Mouse (Mus musculus) E14TG2a.4 (cell line): ENCODE measurements at regions not wholly inside any gene's neighbourhood (a gene's known extent, or its start where the extent isn't known, plus 50 kb on each side); places are given as distances from the start of the nearest gene placed in this dataset.
A peak's percentile ranks its signal among the peaks of the same experiment; 100 is the strongest.

Source experiments
- H3K27me3 ChIP-seq: 2 replicates; pipeline ENCODE4 v1.6.1; 2014; ENCODE audit warnings: low read length, control low read depth; ENCODE audit not compliant: insufficient read depth
- H3K36me3 ChIP-seq: 2 replicates; pipeline ENCODE4 v1.6.1; 2014; ENCODE audit warnings: low read length, control low read depth; ENCODE audit not compliant: insufficient read depth
- H3K4me1 ChIP-seq: replicated peaks from 2 replicates; pipeline ENCODE4 v1.6.1; 2014; ENCODE audit warnings: low read depth, low read length, control low read depth
- H3K4me3 ChIP-seq: replicated peaks from 2 replicates; pipeline ENCODE4 v1.5.1; 2014; ENCODE audit warnings: mild to moderate bottlenecking, low read length
- H3K9me3 ChIP-seq: 2 replicates; pipeline ENCODE4 v1.6.1; 2014; ENCODE audit warnings: low read length, control low read depth
- CTCF ChIP-seq: conservative IDR thresholded peaks from 2 replicates; pipeline ENCODE4 v1.5.1; 2014; ENCODE audit warnings: low read length
- NANOG ChIP-seq: IDR thresholded peaks from 2 replicates; pipeline ENCODE4 v1.6.1; 2014; ENCODE audit warnings: borderline replicate concordance, low read length, mixed read lengths
- POU5F1 ChIP-seq: IDR thresholded peaks from 2 replicates; pipeline ENCODE4 v1.6.1; 2014; ENCODE audit warnings: low read length, borderline replicate concordance

DNA sequence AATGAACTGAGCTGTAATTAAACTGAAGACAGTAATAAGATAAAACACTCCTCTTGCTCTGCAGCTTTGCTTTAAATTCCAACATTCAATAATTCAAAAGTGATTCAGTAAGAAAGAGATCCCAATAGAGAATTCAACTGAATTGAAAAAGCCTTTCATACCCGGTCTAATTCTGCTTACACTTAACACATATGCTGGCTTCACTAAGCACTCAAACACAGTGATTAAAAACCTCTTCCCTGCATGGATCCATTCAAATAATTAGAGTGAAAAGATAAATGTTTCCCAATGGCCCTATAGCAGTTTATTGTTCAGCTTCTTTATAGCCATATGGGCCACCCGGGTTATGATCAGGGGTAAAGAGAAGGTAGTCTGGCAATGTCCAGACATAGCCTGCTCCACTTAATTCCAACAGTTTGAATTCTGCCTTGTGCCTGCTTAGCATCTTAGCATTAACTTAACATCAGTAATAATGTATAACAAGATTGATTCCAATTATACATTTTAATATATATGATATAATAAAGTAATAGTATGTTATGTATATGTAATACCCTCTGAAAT is 659.9 kb upstream of the Kcnd2 start:
- H3K27me3 ChIP-seq = no peaks in the 10 kb centered on the region

DNA sequence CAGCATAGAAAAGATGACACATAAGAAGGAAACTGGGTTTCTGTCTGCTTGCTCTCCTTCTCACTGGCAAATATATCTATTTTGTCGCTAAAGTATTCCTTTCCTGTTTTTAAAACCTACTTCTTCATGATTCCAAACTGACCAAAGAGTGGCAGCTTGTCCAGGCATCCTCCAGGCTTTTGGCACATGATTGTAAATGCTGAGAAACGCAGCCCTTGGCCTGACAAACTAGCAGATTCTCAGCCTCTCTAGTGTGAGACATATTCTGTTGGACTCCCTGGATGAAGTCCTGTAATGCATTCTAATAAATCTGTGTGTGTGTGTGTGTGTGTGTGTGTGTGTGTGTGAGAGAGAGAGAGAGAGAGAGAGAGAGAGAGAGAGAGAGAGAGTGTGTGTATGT is 642.7 kb upstream of the Kcnd2 start:
- H3K36me3 ChIP-seq = no peaks in the 10 kb centered on the region
- H3K9me3 ChIP-seq = no peaks in the 10 kb centered on the region

More for the DNA sequence above, 659.9 kb upstream of the Kcnd2 start:
- Histone ChIP-seq H3K36me3 (no peaks in the 10 kb centered on the region), H3K4me3 (no peak overlapping the region), H3K4me1 (no peaks in the 10 kb centered on the region), H3K9me3 (peaks cover 16% of the 10 kb centered on the region)
- TF ChIP-seq POU5F1 (no peak), NANOG (no peak), CTCF (no peak)

DNA sequence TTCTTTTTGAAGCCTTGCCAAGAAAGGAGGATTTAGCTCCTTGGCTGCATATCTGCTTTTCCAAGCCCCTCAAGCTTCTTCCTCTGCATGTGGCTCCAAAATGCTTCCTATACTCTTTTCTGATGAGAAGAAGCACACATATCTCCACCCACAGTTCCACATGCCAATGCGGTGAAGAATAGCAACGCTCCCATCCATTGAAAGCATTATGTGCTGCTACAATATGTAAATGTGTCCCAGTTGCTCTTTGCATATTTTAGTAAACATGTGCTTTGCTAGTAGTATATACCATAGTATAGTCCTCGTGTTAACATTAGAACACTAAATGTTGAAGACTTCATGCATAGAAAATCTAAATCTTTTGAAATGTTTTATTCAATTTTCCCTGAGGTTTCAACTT is 640.6 kb upstream of the Kcnd2 start:
- H3K36me3 ChIP-seq = no peaks in the 10 kb centered on the region
- H3K4me3 ChIP-seq = no peak overlapping the region
- H3K27me3 ChIP-seq = no peaks in the 10 kb centered on the region
- TF ChIP-seq POU5F1 (no peak), NANOG (no peak), CTCF (no peak)
- no peaks in the 10 kb centered on the region for H3K4me1 ChIP-seq
- no peaks in the 10 kb centered on the region for H3K9me3 ChIP-seq

More for the DNA sequence above, 642.7 kb upstream of the Kcnd2 start:
- no peak overlapping the region for H3K4me3 ChIP-seq
- no peaks in the 10 kb centered on the region for H3K4me1 ChIP-seq
- no peaks in the 10 kb centered on the region for H3K27me3 ChIP-seq
- TF ChIP-seq NANOG (no peak), POU5F1 (no peak), CTCF (no peak)

DNA sequence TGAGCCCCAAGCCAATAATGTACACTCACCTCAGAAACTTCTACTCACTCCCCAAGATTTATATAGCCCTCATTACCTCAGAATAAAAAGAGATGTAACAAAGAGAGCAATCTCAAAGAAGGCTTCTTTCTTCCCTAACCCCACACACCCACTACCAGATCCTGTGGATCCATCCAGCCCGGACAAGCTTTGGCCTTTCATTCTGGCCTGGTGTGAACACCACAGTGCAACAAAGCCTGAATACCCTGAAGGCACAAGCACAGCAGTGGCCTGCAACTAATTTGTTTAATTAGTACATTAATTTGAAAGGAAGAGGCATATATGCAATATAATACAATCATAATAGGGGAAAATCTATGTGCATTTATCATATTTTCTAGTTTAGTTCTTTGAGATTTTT is 616.5 kb upstream of the Kcnd2 start:
- Histone ChIP-seq H3K27me3 (no peaks in the 10 kb centered on the region), H3K9me3 (no peaks in the 10 kb centered on the region), H3K4me3 (no peak overlapping the region), H3K36me3 (no peaks in the 10 kb centered on the region), H3K4me1 (no peaks in the 10 kb centered on the region)
- TF ChIP-seq CTCF (no peak), NANOG (no peak), POU5F1 (no peak)

DNA sequence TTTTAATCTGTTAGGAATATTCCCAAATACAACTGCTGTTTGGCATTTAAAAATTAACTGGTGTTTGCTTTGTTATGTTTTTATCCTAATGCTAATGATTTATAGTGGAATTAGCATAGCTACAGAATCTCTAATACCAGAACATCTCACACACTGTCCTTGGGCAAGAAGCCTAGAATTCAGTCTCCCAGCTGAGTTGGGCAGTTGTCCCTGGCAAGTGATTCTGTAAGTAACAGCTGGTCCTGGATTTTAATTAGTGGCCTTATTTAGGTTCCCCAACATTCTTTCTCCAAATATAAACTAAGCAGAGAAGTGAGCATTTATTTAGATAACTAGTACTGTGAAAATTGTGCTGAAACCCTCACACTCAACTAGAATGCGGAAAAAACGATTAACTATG is 611.1 kb upstream of the Kcnd2 start:
- Histone ChIP-seq H3K9me3 (peaks cover 13% of the 10 kb centered on the region; the same call in 1 of the 2 replicates), H3K27me3 (no peaks in the 10 kb centered on the region)

DNA sequence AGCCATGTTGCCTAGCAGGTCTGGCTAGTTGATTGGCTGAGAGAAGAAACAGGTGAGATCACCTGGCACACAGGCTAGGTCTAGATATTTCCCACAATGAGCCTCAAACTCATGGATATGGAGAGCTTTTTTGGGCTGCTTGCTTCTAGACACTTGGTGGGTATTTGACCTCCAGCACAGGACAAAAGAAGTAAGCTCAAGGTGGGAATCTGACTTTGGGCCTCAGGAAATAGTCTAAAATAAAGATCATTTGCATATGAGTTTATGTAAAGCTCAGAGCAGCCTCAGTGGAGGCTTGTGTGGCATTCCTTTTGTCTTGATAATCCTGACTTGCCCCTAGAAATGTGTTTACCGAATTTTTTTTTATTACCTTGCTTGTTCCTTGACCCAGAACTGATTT is 594.8 kb upstream of the Kcnd2 start:
- Histone ChIP-seq H3K36me3 (no peaks in the 10 kb centered on the region), H3K4me3 (no peak overlapping the region), H3K9me3 (peaks cover 31% of the 10 kb centered on the region), H3K4me1 (no peaks in the 10 kb centered on the region), H3K27me3 (no peaks in the 10 kb centered on the region)
- TF ChIP-seq POU5F1 (no peak), NANOG (no peak), CTCF (no peak)

More for the DNA sequence above, 611.1 kb upstream of the Kcnd2 start:
- no peak for TF ChIP-seq POU5F1
- no peak for TF ChIP-seq NANOG
- TF ChIP-seq CTCF = no peak
- H3K4me1 ChIP-seq = no peaks in the 10 kb centered on the region
- no peak overlapping the region for H3K4me3 ChIP-seq
- no peaks in the 10 kb centered on the region for H3K36me3 ChIP-seq

DNA sequence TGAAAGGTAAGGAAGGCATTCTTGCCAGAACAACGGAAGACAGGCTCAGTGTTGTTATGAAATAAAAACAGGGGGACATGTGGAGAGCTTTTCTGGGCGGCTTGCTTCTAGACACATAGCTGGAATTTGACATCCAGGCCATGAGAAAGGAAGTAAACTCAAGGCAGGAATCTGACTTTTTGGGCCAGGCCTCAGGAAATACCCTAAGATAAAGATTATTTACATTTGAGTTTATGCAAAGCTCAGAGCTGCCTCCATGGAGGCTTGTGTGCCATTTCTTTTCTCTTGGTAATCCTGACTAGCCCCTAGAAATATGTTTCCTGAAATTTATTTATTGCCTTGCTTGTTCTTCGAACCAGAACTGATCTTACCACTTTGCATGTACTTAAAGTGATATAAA is 588.9 kb upstream of the Kcnd2 start:
- TF ChIP-seq CTCF (no peak), POU5F1 (no peak), NANOG (no peak)

DNA sequence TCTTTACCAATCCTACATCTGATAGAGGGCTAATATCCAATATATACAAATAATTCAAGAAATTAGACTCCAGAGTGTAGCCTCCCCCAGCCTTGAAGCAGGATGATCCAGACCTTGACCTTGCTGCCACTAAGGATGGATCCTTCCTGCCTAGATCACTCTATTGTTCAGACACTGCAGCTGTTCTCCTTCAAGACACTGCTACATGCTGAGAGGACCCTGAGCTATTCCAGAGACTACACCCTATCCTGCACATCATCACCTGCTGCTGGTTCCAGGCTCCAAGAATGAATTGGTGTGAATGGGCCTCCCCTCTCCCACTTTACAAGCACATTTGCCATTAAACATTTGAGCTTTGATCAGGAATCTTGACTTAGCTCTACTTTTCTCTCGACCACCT is 588.2 kb upstream of the Kcnd2 start:
- no peaks in the 10 kb centered on the region for H3K4me1 ChIP-seq
- H3K4me3 ChIP-seq = no peak overlapping the region
- no peaks in the 10 kb centered on the region for H3K36me3 ChIP-seq
- TF ChIP-seq CTCF (no peak), NANOG (peak; percentile 51; the same call in 1 of the 2 replicates)
- H3K27me3 ChIP-seq = no peaks in the 10 kb centered on the region
- peaks cover 38% of the 10 kb centered on the region for H3K9me3 ChIP-seq

More for the DNA sequence above, 588.9 kb upstream of the Kcnd2 start:
- H3K9me3 ChIP-seq = peaks cover 38% of the 10 kb centered on the region
- no peaks in the 10 kb centered on the region for H3K27me3 ChIP-seq
- H3K4me1 ChIP-seq = no peaks in the 10 kb centered on the region
- H3K36me3 ChIP-seq = no peaks in the 10 kb centered on the region
- no peak overlapping the region for H3K4me3 ChIP-seq

DNA sequence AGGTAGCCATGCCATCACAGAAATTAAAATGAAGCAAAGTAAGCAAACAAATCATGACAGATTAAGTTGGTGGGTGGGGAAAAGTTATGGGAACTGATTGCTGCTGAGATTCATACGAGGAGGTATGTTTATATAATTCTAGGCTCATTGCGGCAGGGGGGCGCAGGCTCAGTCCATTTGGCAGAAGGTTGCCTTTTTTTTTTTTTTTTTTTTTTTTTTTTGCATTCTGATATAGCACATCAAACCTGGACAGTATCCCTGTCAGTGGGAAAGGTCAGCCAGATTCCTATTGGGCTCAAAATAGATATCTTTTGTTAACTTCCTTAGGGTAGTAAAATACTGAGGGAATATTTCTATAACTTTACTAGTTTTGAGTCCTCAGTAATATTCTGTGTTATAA is 575.0 kb upstream of the Kcnd2 start:
- Histone ChIP-seq H3K4me3 (no peak overlapping the region), H3K27me3 (no peaks in the 10 kb centered on the region), H3K36me3 (no peaks in the 10 kb centered on the region), H3K9me3 (no peaks in the 10 kb centered on the region), H3K4me1 (no peaks in the 10 kb centered on the region)
- TF ChIP-seq CTCF = no peak
- TF ChIP-seq POU5F1 = no peak
- TF ChIP-seq NANOG = no peak

DNA sequence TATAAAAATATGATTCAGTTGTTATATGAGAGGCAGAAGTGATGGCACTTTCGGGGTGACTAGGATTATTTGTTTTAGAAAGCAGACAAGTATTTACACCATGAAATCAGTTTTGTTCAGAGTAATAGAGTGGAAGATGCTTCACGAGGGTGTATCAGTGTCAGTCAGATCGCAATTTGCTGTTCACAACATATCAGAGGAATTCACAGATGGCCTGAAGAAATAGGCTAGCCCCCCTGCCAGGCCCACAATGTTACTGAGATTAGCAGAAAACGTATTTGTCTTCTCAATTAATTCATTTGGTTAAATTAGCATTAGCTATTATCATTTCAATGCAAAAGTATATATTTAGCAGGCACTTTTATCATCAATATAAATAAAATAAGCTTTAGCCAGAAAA is 573.9 kb upstream of the Kcnd2 start:
- Histone ChIP-seq H3K4me3 (no peak overlapping the region), H3K27me3 (no peaks in the 10 kb centered on the region), H3K4me1 (no peaks in the 10 kb centered on the region), H3K9me3 (no peaks in the 10 kb centered on the region), H3K36me3 (no peaks in the 10 kb centered on the region)
- TF ChIP-seq POU5F1 (no peak), CTCF (no peak), NANOG (no peak)
